Mouse (Mus musculus): ENCODE measurements around the gene Gm42957. TPM values are rescaled to one million over a fixed set of nuclear protein-coding genes. Genes with fewer than 3 reads are reported as not detected.
"Not testable (repeated sequence)": the region's sequence is repeated elsewhere in the genome, so short reads cannot be mapped to it uniquely, and the experiment has no call there.

Gene Gm42957
- polyA plus RNA-seq, 1 experiment from 2014 or later, result 0.14 TPM

GRCm38 (mm10) chr3:96678456-96678855, 43.2 kb downstream of the Gm42957 start:
- no peak for ATAC-seq (replicated peaks; ENCODE audit: extremely low read depth, insufficient read depth, low FRiP score)
- Histone ChIP-seq H3K27ac (ENCODE audit: low read length) (no peak overlapping the region), H3K4me3 (ENCODE audit: low read length) (no peak overlapping the region), H3K9ac (ENCODE audit: low read length) (no peak overlapping the region), H3K27me3 (ENCODE audit: control insufficient read depth, insufficient read depth, low read length) (peaks cover 5% of the 10 kb centered on the region; the same call in 1 of the 2 replicates), H3K4me2 (ENCODE audit: low read depth, low read length) (no peak overlapping the region), H3K36me3 (ENCODE audit: control insufficient read depth, insufficient read depth) (no peaks in the 10 kb centered on the region), H3K9me3 (replicated peaks; ENCODE audit: control insufficient read depth, low read length) (no peaks in the 10 kb centered on the region), H3K4me1 (ENCODE audit: control insufficient read depth, insufficient read depth, low read length) (no peaks in the 10 kb centered on the region)
- 56% methylated on average over 7 of the region's 7 CpGs for WGBS

GRCm38 (mm10) chr3:96679159-96679674, 43.9 kb downstream of the Gm42957 start:
- Histone ChIP-seq H3K36me3 (ENCODE audit: control insufficient read depth, insufficient read depth) (no peaks in the 10 kb centered on the region), H3K9ac (ENCODE audit: low read length) (no peak overlapping the region), H3K4me2 (ENCODE audit: low read depth, low read length) (no peak overlapping the region), H3K4me3 (ENCODE audit: low read length) (no peak overlapping the region), H3K27me3 (ENCODE audit: control insufficient read depth, insufficient read depth, low read length) (peaks cover 11% of the 10 kb centered on the region; the same call in 1 of the 2 replicates), H3K4me1 (ENCODE audit: control insufficient read depth, insufficient read depth, low read length) (no peaks in the 10 kb centered on the region), H3K27ac (ENCODE audit: low read length) (no peak overlapping the region), H3K9me3 (replicated peaks; ENCODE audit: control insufficient read depth, low read length) (no peaks in the 10 kb centered on the region)
- WGBS, result 21% methylated on average over 5 of the region's 5 CpGs
- ATAC-seq (replicated peaks; ENCODE audit: extremely low read depth, insufficient read depth, low FRiP score), result no peak

- Histone ChIP-seq H3K4me1 (ENCODE audit: control insufficient read depth, insufficient read depth, low read length) (peaks cover 6% of the 10 kb centered on the region; the same call in 1 of the 2 replicates), H3K9me3 (replicated peaks; ENCODE audit: control insufficient read depth, low read length) (no peaks in the 10 kb centered on the region), H3K27ac (ENCODE audit: low read length) (no peak overlapping the region), H3K9ac (ENCODE audit: low read length) (no peak overlapping the region), H3K4me2 (ENCODE audit: low read depth, low read length) (no peak overlapping the region), H3K36me3 (ENCODE audit: control insufficient read depth, insufficient read depth) (no peaks in the 10 kb centered on the region), H3K4me3 (ENCODE audit: low read length) (no peak overlapping the region), H3K27me3 (ENCODE audit: control insufficient read depth, insufficient read depth, low read length) (peaks cover 14% of the 10 kb centered on the region; the same call in 1 of the 2 replicates)
- ATAC-seq (replicated peaks; ENCODE audit: extremely low read depth, insufficient read depth, low FRiP score), result no peak
- WGBS, result 27% methylated on average over 12 of the region's 12 CpGs
Measured at GRCm38 (mm10) chr3:96680269-96680956, 45.1 kb downstream of the Gm42957 start.

GRCm38 (mm10) chr3:96683496-96683895, 48.2 kb downstream of the Gm42957 start:
- peaks cover 6% of the 10 kb centered on the region; the same call in 1 of the 2 replicates for H3K4me1 ChIP-seq (ENCODE audit: control insufficient read depth, insufficient read depth, low read length)
- H3K9me3 ChIP-seq (replicated peaks; ENCODE audit: control insufficient read depth, low read length), result no peaks in the 10 kb centered on the region
- ATAC-seq (replicated peaks; ENCODE audit: extremely low read depth, insufficient read depth, low FRiP score), result no peak
- no peak overlapping the region for H3K4me3 ChIP-seq (ENCODE audit: low read length)
- no peaks in the 10 kb centered on the region for H3K36me3 ChIP-seq (ENCODE audit: control insufficient read depth, insufficient read depth)
- H3K9ac ChIP-seq (ENCODE audit: low read length), result no peak overlapping the region
- H3K4me2 ChIP-seq (ENCODE audit: low read depth, low read length), result no peak overlapping the region
- peaks cover 12% of the 10 kb centered on the region; the same call in 1 of the 2 replicates for H3K27me3 ChIP-seq (ENCODE audit: control insufficient read depth, insufficient read depth, low read length)
- no peak overlapping the region for H3K27ac ChIP-seq (ENCODE audit: low read length)
- WGBS, result 84% methylated on average over 3 of the region's 3 CpGs

- peak overlapping the region; percentile 63 for H3K9ac ChIP-seq (ENCODE audit: low read length)
- no peaks in the 10 kb centered on the region for H3K9me3 ChIP-seq (replicated peaks; ENCODE audit: control insufficient read depth, low read length)
- ATAC-seq (replicated peaks; ENCODE audit: extremely low read depth, insufficient read depth, low FRiP score), result no peak
- H3K36me3 ChIP-seq (ENCODE audit: control insufficient read depth, insufficient read depth), result no peaks in the 10 kb centered on the region
- peaks cover 6% of the 10 kb centered on the region; the same call in 1 of the 2 replicates for H3K4me1 ChIP-seq (ENCODE audit: control insufficient read depth, insufficient read depth, low read length)
- no peak overlapping the region for H3K27ac ChIP-seq (ENCODE audit: low read length)
- 45% methylated on average over 17 of the region's 17 CpGs for WGBS
- peak overlapping the region; percentile 45 for H3K4me3 ChIP-seq (ENCODE audit: low read length)
- peak overlapping the region; percentile 69 for H3K4me2 ChIP-seq (ENCODE audit: low read depth, low read length)
- peaks cover 12% of the 10 kb centered on the region; the same call in 1 of the 2 replicates for H3K27me3 ChIP-seq (ENCODE audit: control insufficient read depth, insufficient read depth, low read length)
Measured at GRCm38 (mm10) chr3:96684151-96684821, 49.0 kb downstream of the Gm42957 start.

GRCm38 (mm10) chr3:96684822-96685156, 49.5 kb downstream of the Gm42957 start:
- Histone ChIP-seq H3K27ac (ENCODE audit: low read length) (no peak overlapping the region), H3K36me3 (ENCODE audit: control insufficient read depth, insufficient read depth) (no peaks in the 10 kb centered on the region), H3K4me3 (ENCODE audit: low read length) (peak overlapping the region; percentile 45), H3K4me1 (ENCODE audit: control insufficient read depth, insufficient read depth, low read length) (peaks cover 6% of the 10 kb centered on the region; the same call in 1 of the 2 replicates), H3K27me3 (ENCODE audit: control insufficient read depth, insufficient read depth, low read length) (peaks cover 12% of the 10 kb centered on the region; the same call in 1 of the 2 replicates), H3K4me2 (ENCODE audit: low read depth, low read length) (peak overlapping the region; percentile 69), H3K9me3 (replicated peaks; ENCODE audit: control insufficient read depth, low read length) (no peaks in the 10 kb centered on the region), H3K9ac (ENCODE audit: low read length) (peak overlapping the region; percentile 63)
- 6% methylated on average over 28 of the region's 28 CpGs for WGBS
- ATAC-seq (replicated peaks; ENCODE audit: extremely low read depth, insufficient read depth, low FRiP score), result no peak

- ATAC-seq (replicated peaks; ENCODE audit: extremely low read depth, insufficient read depth, low FRiP score); H3K4me1 ChIP-seq (ENCODE audit: control insufficient read depth, insufficient read depth, low read length); H3K4me2 ChIP-seq (ENCODE audit: low read depth, low read length); H3K9me3 ChIP-seq (replicated peaks; ENCODE audit: control insufficient read depth, low read length); H3K27ac ChIP-seq (ENCODE audit: low read length); H3K9ac ChIP-seq (ENCODE audit: low read length); H3K36me3 ChIP-seq (ENCODE audit: control insufficient read depth, insufficient read depth); H3K4me3 ChIP-seq (ENCODE audit: low read length): not testable (repeated sequence)
- H3K27me3 ChIP-seq (ENCODE audit: control insufficient read depth, insufficient read depth, low read length), result peaks cover 12% of the 10 kb centered on the region; the same call in 1 of the 2 replicates
- 89% methylated on average over 5 of the region's 5 CpGs for WGBS
Measured at GRCm38 (mm10) chr3:96686057-96686456, 50.8 kb downstream of the Gm42957 start.

- WGBS, result 71% methylated on average over 11 of the region's 11 CpGs
- no peaks in the 10 kb centered on the region for H3K9me3 ChIP-seq (replicated peaks; ENCODE audit: control insufficient read depth, low read length)
- H3K4me2 ChIP-seq (ENCODE audit: low read depth, low read length), result no peak overlapping the region
- H3K9ac ChIP-seq (ENCODE audit: low read length), result no peak overlapping the region
- no peak for ATAC-seq (replicated peaks; ENCODE audit: extremely low read depth, insufficient read depth, low FRiP score)
- peaks cover 7% of the 10 kb centered on the region; the same call in 1 of the 2 replicates for H3K27me3 ChIP-seq (ENCODE audit: control insufficient read depth, insufficient read depth, low read length)
- no peak overlapping the region for H3K27ac ChIP-seq (ENCODE audit: low read length)
- H3K4me3 ChIP-seq (ENCODE audit: low read length), result no peak overlapping the region
- no peaks in the 10 kb centered on the region for H3K36me3 ChIP-seq (ENCODE audit: control insufficient read depth, insufficient read depth)
- peaks cover 6% of the 10 kb centered on the region; the same call in 1 of the 2 replicates for H3K4me1 ChIP-seq (ENCODE audit: control insufficient read depth, insufficient read depth, low read length)
Measured at GRCm38 (mm10) chr3:96688854-96689253, 53.6 kb downstream of the Gm42957 start.

- no peak overlapping the region for H3K4me3 ChIP-seq (ENCODE audit: low read length)
- ATAC-seq (replicated peaks; ENCODE audit: extremely low read depth, insufficient read depth, low FRiP score), result no peak
- no peak overlapping the region for H3K27ac ChIP-seq (ENCODE audit: low read length)
- peaks cover 2% of the 10 kb centered on the region; the same call in 1 of the 2 replicates for H3K27me3 ChIP-seq (ENCODE audit: control insufficient read depth, insufficient read depth, low read length)
- no peaks in the 10 kb centered on the region for H3K36me3 ChIP-seq (ENCODE audit: control insufficient read depth, insufficient read depth)
- no peaks in the 10 kb centered on the region for H3K9me3 ChIP-seq (replicated peaks; ENCODE audit: control insufficient read depth, low read length)
- WGBS, result 48% methylated on average over 3 of the region's 3 CpGs
- no peak overlapping the region for H3K4me2 ChIP-seq (ENCODE audit: low read depth, low read length)
- peaks cover 5% of the 10 kb centered on the region; the same call in 1 of the 2 replicates for H3K4me1 ChIP-seq (ENCODE audit: control insufficient read depth, insufficient read depth, low read length)
- no peak overlapping the region for H3K9ac ChIP-seq (ENCODE audit: low read length)
Measured at GRCm38 (mm10) chr3:96690298-96690697, 55.0 kb downstream of the Gm42957 start.
